Mouse (Mus musculus): ENCODE measurements around the gene Kcnk2. TPM values are rescaled to one million over a fixed set of nuclear protein-coding genes. Genes with fewer than 3 reads are reported as not detected.

The Kcnk2 gene
- polyA plus RNA-seq (2016; fragmentation: Nextera tagmentation; extraction: Ambion mirVana), result 10.9 and 12.6 TPM in 2 replicates

GRCm38 (mm10) chr1:189402223-189402943, at the start of gene Kcnk2:
TSS of gene Kcnk2 (minus strand) at chr1:189402273.
- no peak within 1 kb of the TSS for H3K27ac ChIP-seq (replicated peaks)
- H3K4me3 ChIP-seq, result no peak within 1 kb of the TSS
- ATAC-seq (ENCODE audit: low FRiP score, low read depth), result no peak
- H3K9me3 ChIP-seq, result no peaks in the 10 kb centered on the region
- 47% methylated on average over 14 of the region's 14 CpGs for WGBS
- no peaks in the 10 kb centered on the region for H3K36me3 ChIP-seq
- no peak within 1 kb of the TSS for H3K4me2 ChIP-seq (replicated peaks)
- H3K27me3 ChIP-seq, result no peaks in the 10 kb centered on the region; the same call in 1 of the 2 replicates
- H3K4me1 ChIP-seq, result peaks cover 6% of the 10 kb centered on the region; the same call in 1 of the 2 replicates
- no peak within 1 kb of the TSS for H3K9ac ChIP-seq (replicated peaks)

DNA sequence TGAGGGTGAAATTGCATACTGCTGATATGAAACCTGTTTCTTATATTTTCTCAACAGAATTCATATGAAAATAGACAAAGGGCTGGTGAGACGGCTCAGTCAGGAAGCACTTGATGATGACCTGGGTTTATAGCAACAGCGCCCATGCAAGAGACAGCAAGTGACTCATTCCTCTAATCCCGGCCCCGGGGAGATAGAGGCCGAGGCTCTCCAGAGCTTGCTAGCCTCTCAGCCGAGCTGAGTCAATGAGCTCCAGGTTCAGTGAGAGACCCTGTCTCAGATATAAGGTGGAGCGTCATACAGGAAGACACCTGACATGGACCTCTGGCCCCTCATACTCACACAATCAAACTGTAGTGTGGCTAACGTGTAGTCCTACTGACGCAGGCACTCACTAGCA, 38.7 kb upstream of the Kcnk2 start:
- no peak for ATAC-seq (ENCODE audit: low FRiP score, low read depth)
- H3K9me3 ChIP-seq, result no peaks in the 10 kb centered on the region
- 80% methylated on average over 9 of the region's 9 CpGs for WGBS

DNA sequence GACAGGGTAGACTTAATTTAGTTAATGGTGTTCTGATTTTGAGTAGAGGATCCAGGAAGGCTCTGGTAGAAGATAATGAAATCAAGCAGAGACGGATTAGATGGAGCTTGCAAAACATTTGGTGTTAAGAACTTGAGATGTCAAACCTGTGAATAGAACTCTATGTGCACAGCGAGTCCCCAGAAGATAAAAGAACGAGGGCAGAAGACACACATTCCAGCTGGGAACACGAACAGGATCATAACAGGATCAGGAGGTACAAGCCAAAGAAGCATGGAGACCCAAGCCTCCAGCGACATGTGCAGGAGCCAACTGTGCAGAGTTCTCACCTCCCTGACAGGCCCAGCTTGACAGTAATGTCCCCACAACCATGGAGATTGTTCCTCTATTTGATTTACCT, 35.1 kb upstream of the Kcnk2 start:
- ATAC-seq (ENCODE audit: low FRiP score, low read depth), result no peak
- H3K27ac ChIP-seq (replicated peaks), result no peak overlapping the region
- no peaks in the 10 kb centered on the region for H3K9me3 ChIP-seq

More for the DNA sequence above, 38.7 kb upstream of the Kcnk2 start:
- no peaks in the 10 kb centered on the region for H3K4me1 ChIP-seq
- no peak overlapping the region for H3K27ac ChIP-seq (replicated peaks)
- no peak overlapping the region for H3K4me2 ChIP-seq (replicated peaks)
- no peaks in the 10 kb centered on the region for H3K27me3 ChIP-seq
- H3K9ac ChIP-seq (replicated peaks), result no peak overlapping the region
- no peaks in the 10 kb centered on the region for H3K36me3 ChIP-seq
- H3K4me3 ChIP-seq, result no peak overlapping the region

GRCm38 (mm10) chr1:189435452-189435851, 33.4 kb upstream of the Kcnk2 start:
- Histone ChIP-seq H3K9ac (replicated peaks) (no peak overlapping the region), H3K27ac (replicated peaks) (no peak overlapping the region), H3K36me3 (no peaks in the 10 kb centered on the region), H3K4me1 (peaks cover 11% of the 10 kb centered on the region), H3K4me2 (replicated peaks) (no peak overlapping the region), H3K27me3 (no peaks in the 10 kb centered on the region), H3K9me3 (no peaks in the 10 kb centered on the region), H3K4me3 (no peak overlapping the region)
- WGBS, result 79% methylated on average over 10 of the region's 10 CpGs
- ATAC-seq (ENCODE audit: low FRiP score, low read depth), result no peak

More for the DNA sequence above, 35.1 kb upstream of the Kcnk2 start:
- Histone ChIP-seq H3K36me3 (no peaks in the 10 kb centered on the region), H3K4me2 (replicated peaks) (no peak overlapping the region), H3K27me3 (no peaks in the 10 kb centered on the region), H3K4me1 (no peaks in the 10 kb centered on the region), H3K4me3 (no peak overlapping the region), H3K9ac (replicated peaks) (no peak overlapping the region)
- 53% methylated on average over 5 of the region's 5 CpGs for WGBS

DNA sequence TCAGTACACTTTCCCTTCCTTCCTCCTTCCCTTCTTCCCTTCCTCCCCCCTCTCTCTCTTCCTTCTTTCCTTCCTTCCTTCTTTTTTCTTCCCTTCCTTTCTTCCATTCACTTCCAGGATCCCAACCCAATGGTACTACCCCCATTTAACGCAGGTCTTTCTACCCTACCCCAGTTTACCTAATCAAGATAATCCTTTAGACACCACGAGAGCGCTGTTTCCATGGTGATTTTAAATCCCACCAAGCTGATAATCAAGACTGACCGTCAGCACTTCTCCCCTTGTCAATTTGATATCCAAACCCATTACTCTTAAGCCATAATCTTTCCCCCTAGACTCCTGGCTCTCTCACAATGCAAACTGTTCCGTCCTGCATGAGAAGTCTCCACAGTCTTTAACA, 29.4 kb upstream of the Kcnk2 start:
- H3K4me3 ChIP-seq, result no peak overlapping the region
- H3K4me2 ChIP-seq (replicated peaks), result no peak overlapping the region
- no peak overlapping the region for H3K9ac ChIP-seq (replicated peaks)
- H3K9me3 ChIP-seq, result no peaks in the 10 kb centered on the region
- no peaks in the 10 kb centered on the region for H3K27me3 ChIP-seq
- no peaks in the 10 kb centered on the region for H3K36me3 ChIP-seq
- ATAC-seq (ENCODE audit: low FRiP score, low read depth), result no peak
- WGBS, result 10% methylated on average over 5 of the region's 5 CpGs
- H3K4me1 ChIP-seq, result peaks cover 12% of the 10 kb centered on the region
- no peak overlapping the region for H3K27ac ChIP-seq (replicated peaks)

DNA sequence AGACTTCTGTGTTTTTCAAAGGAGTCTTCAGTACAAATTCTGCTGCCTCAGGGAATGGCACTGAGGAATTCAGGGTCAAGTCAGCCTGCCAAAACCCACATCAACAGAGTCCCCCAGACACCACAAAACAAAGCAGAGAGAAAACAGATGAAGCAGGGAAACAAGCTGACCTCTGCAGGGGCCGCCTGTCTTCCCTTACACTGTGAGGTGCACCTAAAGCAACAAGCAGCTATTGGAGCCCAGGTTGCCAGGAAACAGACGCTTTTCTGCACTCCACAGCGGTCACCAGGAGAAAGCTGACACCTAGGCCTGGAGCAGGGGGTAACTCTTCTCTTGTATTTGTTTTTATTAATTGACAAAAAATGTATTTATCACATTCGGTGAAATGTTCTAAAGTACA, 28.5 kb upstream of the Kcnk2 start:
- Histone ChIP-seq H3K4me3 (no peak overlapping the region), H3K9me3 (no peaks in the 10 kb centered on the region), H3K9ac (replicated peaks) (no peak overlapping the region), H3K36me3 (no peaks in the 10 kb centered on the region), H3K4me2 (replicated peaks) (no peak overlapping the region), H3K4me1 (peaks cover 12% of the 10 kb centered on the region), H3K27ac (replicated peaks) (0 out of 2 replicates have a peak overlapping the region, but pooled peaks have one; percentile 11), H3K27me3 (no peaks in the 10 kb centered on the region)
- 19% methylated on average over 4 of the region's 4 CpGs for WGBS
- no peak for ATAC-seq (ENCODE audit: low FRiP score, low read depth)

DNA sequence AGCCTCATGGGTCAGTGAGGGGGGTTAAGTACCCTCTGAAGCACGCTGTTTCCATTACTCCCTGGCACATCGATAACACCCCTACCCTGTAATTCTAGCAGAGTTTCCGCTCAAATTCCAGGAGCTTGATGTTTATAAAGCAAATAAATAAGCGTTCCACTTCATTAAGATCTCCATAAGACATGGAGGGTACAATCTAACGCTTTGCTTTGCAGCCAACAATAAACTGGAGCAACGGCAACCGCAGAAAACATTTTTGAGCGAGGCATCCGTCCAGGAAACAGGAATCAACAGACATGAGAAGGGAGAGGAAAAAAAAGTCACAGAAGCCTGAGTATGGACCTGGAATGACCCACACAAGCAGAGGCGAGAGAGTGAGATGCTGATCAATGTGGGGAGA, 27.5 kb upstream of the Kcnk2 start:
- ATAC-seq (ENCODE audit: low FRiP score, low read depth), result no peak
- no peak overlapping the region for H3K4me2 ChIP-seq (replicated peaks)
- H3K4me3 ChIP-seq, result no peak overlapping the region
- no peaks in the 10 kb centered on the region for H3K27me3 ChIP-seq
- no peaks in the 10 kb centered on the region for H3K36me3 ChIP-seq
- H3K4me1 ChIP-seq, result peaks cover 12% of the 10 kb centered on the region
- no peak overlapping the region for H3K27ac ChIP-seq (replicated peaks)
- WGBS, result 76% methylated on average over 10 of the region's 10 CpGs
- H3K9me3 ChIP-seq, result no peaks in the 10 kb centered on the region
- no peak overlapping the region for H3K9ac ChIP-seq (replicated peaks)

DNA sequence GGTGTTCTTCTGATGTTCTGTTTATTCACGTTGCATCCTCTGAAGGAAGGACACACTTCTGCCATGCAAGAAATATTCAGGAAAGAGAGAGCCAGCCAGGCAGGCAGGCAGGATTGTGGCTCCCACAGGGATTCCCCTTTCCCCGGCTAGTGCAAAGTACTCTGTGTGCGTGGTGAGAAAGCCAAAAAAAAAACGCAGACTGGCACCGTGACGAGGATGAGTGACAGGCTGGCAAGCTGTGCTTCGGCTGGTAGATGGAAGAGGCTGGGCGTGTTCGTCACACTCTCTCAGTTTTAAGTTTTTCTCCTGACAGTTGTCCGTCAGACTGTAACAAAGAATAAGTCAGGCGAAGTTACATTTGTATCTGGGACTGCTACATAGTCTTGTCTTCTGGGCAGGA, 24.2 kb upstream of the Kcnk2 start:
- H3K4me2 ChIP-seq (replicated peaks), result no peak overlapping the region
- WGBS, result 86% methylated on average over 11 of the region's 11 CpGs
- no peaks in the 10 kb centered on the region for H3K9me3 ChIP-seq
- peaks cover 6% of the 10 kb centered on the region for H3K4me1 ChIP-seq
- H3K9ac ChIP-seq (replicated peaks), result no peak overlapping the region
- no peak overlapping the region for H3K27ac ChIP-seq (replicated peaks)
- H3K27me3 ChIP-seq, result no peaks in the 10 kb centered on the region
- H3K36me3 ChIP-seq, result no peaks in the 10 kb centered on the region
- no peak overlapping the region for H3K4me3 ChIP-seq
- no peak for ATAC-seq (ENCODE audit: low FRiP score, low read depth)

DNA sequence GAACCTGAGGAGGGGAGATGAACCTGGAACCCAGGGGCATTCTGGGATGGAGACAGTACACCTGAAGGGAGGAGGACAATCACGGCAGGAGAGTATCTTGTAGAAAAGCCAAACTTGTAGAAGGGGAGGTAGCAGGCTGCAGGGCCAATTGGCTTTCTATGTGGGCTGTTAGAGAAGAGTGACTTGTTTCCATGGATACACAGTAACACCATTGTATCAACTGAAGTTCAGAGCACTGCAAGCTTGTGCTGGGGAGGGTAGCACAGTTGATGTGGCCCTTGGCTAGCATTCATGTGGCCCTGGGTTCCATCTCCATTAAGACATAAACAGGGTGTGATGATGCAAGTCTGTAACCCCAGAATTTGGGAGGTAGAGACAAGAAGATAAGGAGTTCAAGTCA, 17.8 kb upstream of the Kcnk2 start:
- no peaks in the 10 kb centered on the region for H3K36me3 ChIP-seq
- no peak overlapping the region for H3K4me3 ChIP-seq
- no peak overlapping the region for H3K9ac ChIP-seq (replicated peaks)
- H3K4me1 ChIP-seq, result no peaks in the 10 kb centered on the region
- H3K9me3 ChIP-seq, result no peaks in the 10 kb centered on the region
- H3K27me3 ChIP-seq, result no peaks in the 10 kb centered on the region
- 61% methylated on average over 1 of the region's 1 CpGs for WGBS
- ATAC-seq (ENCODE audit: low FRiP score, low read depth), result no peak
- H3K4me2 ChIP-seq (replicated peaks), result no peak overlapping the region
- no peak overlapping the region for H3K27ac ChIP-seq (replicated peaks)

DNA sequence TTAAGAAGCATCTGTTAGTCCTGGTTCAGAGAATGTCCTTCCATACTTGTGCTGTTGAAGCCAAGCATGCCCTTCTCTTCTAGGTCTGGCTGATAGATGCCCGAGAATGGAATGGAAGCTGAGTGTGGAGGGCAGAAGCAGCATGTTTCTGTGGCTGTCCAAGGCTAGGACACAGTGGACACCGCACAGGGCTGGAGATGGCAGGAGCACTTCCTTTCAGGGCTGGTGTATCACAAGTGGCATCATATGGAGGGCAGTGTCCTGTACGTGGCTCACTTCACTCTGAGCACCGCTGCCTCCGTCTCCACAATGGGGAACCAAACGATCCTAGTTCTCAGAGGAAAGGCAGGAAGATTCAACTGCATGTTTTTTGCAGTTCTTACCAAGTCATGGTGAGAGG, 7.8 kb upstream of the Kcnk2 start:
- Histone ChIP-seq H3K9ac (replicated peaks) (no peak overlapping the region), H3K4me1 (peaks cover 7% of the 10 kb centered on the region; the same call in 1 of the 2 replicates), H3K4me2 (replicated peaks) (no peak overlapping the region), H3K9me3 (no peaks in the 10 kb centered on the region), H3K4me3 (no peak overlapping the region), H3K36me3 (no peaks in the 10 kb centered on the region), H3K27ac (replicated peaks) (no peak overlapping the region), H3K27me3 (no peaks in the 10 kb centered on the region; the same call in 1 of the 2 replicates)
- WGBS, result 89% methylated on average over 6 of the region's 6 CpGs
- ATAC-seq (ENCODE audit: low FRiP score, low read depth), result no peak

DNA sequence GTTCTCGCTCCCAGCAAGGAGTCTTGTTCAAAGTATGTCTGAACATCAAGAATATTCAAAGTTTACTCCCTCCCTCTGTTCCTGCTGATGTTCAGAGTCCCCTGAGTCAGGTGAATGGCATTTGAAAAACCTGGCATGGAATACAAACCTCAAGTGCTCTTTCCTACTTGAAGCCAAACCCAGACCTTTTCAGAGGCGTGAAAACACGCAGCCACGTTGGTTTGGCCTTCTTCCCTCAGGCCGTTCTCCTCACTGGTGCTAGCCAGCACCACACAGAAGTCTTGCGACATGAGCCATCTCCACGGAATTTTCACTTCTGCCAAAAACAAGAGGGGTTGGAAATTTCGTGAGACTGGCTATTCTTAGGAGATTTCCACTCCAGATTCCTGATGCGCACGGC, 3.1 kb upstream of the Kcnk2 start:
- no peak for ATAC-seq (ENCODE audit: low FRiP score, low read depth)
- Histone ChIP-seq H3K9ac (replicated peaks) (no peak overlapping the region), H3K4me3 (no peak overlapping the region), H3K4me1 (peaks cover 7% of the 10 kb centered on the region; the same call in 1 of the 2 replicates), H3K9me3 (no peaks in the 10 kb centered on the region), H3K36me3 (no peaks in the 10 kb centered on the region), H3K27me3 (no peaks in the 10 kb centered on the region; the same call in 1 of the 2 replicates), H3K4me2 (replicated peaks) (no peak overlapping the region), H3K27ac (replicated peaks) (no peak overlapping the region)
- WGBS, result 85% methylated on average over 10 of the region's 10 CpGs

GRCm38 (mm10) chr1:189403546-189403945, 1.5 kb upstream of the Kcnk2 start:
- Histone ChIP-seq H3K9ac (replicated peaks) (no peak overlapping the region), H3K27me3 (no peaks in the 10 kb centered on the region; the same call in 1 of the 2 replicates), H3K4me1 (peaks cover 7% of the 10 kb centered on the region; the same call in 1 of the 2 replicates), H3K36me3 (no peaks in the 10 kb centered on the region), H3K27ac (replicated peaks) (no peak overlapping the region), H3K4me3 (no peak overlapping the region), H3K4me2 (replicated peaks) (no peak overlapping the region), H3K9me3 (no peaks in the 10 kb centered on the region)
- no peak for ATAC-seq (ENCODE audit: low FRiP score, low read depth)
- WGBS, result 52% methylated on average over 6 of the region's 6 CpGs
